10 mouse cellular contexts compared by ENCODE assay signal in genomic region chr17:45585725-45586448, GRCm38 (mm10). TPM values are rescaled to one million over a fixed set of nuclear protein-coding genes. Genes with fewer than 3 reads are reported as not detected.
A peak's percentile ranks its signal among the peaks of the same experiment; 100 is the strongest.
DNase-seq lines count a peak whose midpoint lies in the region; ATAC-seq and TF ChIP-seq lines count a peak whose summit lies in the region.
"Had no signal": no experiment of that assay in that cellular context is flagged by ENCODE, and none has a peak within 500 bp of the region (broad histone marks: within the 10 kb centered on the region; RNA-seq: fewer than 3 reads in every experiment).

No protein-coding gene starts in this region.

- WGBS in heart, embryonic 12.5 days, result 63% methylated on average over 23 of the region's 23 CpGs
- WGBS in heart, postnatal 0 days, result 64% methylated on average over 23 of the region's 23 CpGs
- 88% methylated on average over 20 of the region's 23 CpGs for WGBS in macrophage (ENCODE audit: missing documents)

- H3K9me3 ChIP-seq in heart, embryonic 12.5 days (replicated peaks), result 0 out of 2 replicates have a peak, but pooled peaks cover 4% of the 10 kb centered on the region
- H3K9me3 ChIP-seq in heart, postnatal 0 days (replicated peaks; ENCODE audit: control insufficient read depth, low read length), result no peaks in the 10 kb centered on the region

- peak overlapping the region; percentile 61 for H3K9ac ChIP-seq in heart, embryonic 12.5 days
- H3K9ac ChIP-seq in heart, postnatal 0 days (replicated peaks; ENCODE audit: low read depth, low read length), result 0 out of 2 replicates have a peak overlapping the region, but pooled peaks have one; percentile 18

- H3K27me3 ChIP-seq in heart, embryonic 12.5 days (replicated peaks), result no peaks in the 10 kb centered on the region
- no peaks in the 10 kb centered on the region for H3K27me3 ChIP-seq in heart, postnatal 0 days (ENCODE audit: control insufficient read depth, insufficient read depth, low read length)

- TF ChIP-seq CTCF in heart, postnatal 0 days (IDR thresholded peaks at IDR 0.05; ENCODE audit: low read depth), result no peak

- H3K27ac ChIP-seq in heart, embryonic 12.5 days (ENCODE audit: poor library complexity, severe bottlenecking), result peak overlapping the region; percentile 94
- peak overlapping the region; percentile 97 for H3K27ac ChIP-seq in heart, postnatal 0 days (ENCODE audit: low read depth)
- peak overlapping the region; percentile 86 for H3K27ac ChIP-seq in macrophage

- intact Hi-C loops in heart, postnatal 14 days (cut with DNase I), result no loop called here

- 0 out of 2 replicates have a peak overlapping the region, but pooled peaks have one; percentile 40 for H3K4me2 ChIP-seq in heart, embryonic 12.5 days
- H3K4me2 ChIP-seq in heart, postnatal 0 days (ENCODE audit: low read depth, low read length), result no peak overlapping the region

- DNase-seq in heart, postnatal 14 days, result no peak
- peak; percentile 80 for DNase-seq in R1 (ENCODE audit: low read depth, low spot score)
- DNase-seq in heart, postnatal 0 days (ENCODE audit: low spot score), result no peak
- no peak for DNase-seq in layer of hippocampus, postnatal 36 days
- DNase-seq in left cerebral cortex, adult 18-20 months (ENCODE audit: low spot score in 2 of 2), result no peak

- no peak overlapping the region for H3K4me3 ChIP-seq in heart, embryonic 12.5 days
- no peak overlapping the region for H3K4me3 ChIP-seq in heart, postnatal 0 days (ENCODE audit: low read depth, low read length)
- no peak overlapping the region for H3K4me3 ChIP-seq in macrophage (ENCODE audit: inconsistent target)

- H3K4me1 ChIP-seq in heart, embryonic 12.5 days (replicated peaks), result peaks cover 40% of the 10 kb centered on the region
- peaks cover 24% of the 10 kb centered on the region; the same call in 1 of the 2 replicates for H3K4me1 ChIP-seq in heart, postnatal 0 days (ENCODE audit: control insufficient read depth, insufficient read depth)

- H3K36me3 ChIP-seq in heart, embryonic 12.5 days, result peaks cover 35% of the 10 kb centered on the region
- peaks cover 32% of the 10 kb centered on the region for H3K36me3 ChIP-seq in heart, postnatal 0 days (replicated peaks; ENCODE audit: control insufficient read depth, insufficient read depth, low read length)
- peaks cover 22% of the 10 kb centered on the region for H3K36me3 ChIP-seq in macrophage (ENCODE audit: inconsistent target)

- ATAC-seq in heart, embryonic 12.5 days (ENCODE audit: insufficient number of reproducible peaks, low FRiP score), result no peak
- no peak for ATAC-seq in heart, postnatal 0 days (ENCODE audit: insufficient read depth, low read depth)
- ATAC-seq in megakaryocyte, adult 5-6 weeks (ENCODE audit: poor library complexity, severe bottlenecking), result no peak

- H3K79me2 ChIP-seq in macrophage (ENCODE audit: inconsistent target), result no peaks in the 10 kb centered on the region; the same call in 1 of the 2 replicates

- no peak for TF ChIP-seq EP300 in heart, postnatal 0 days (IDR thresholded peaks at IDR 0.05; ENCODE audit: low read depth)

RNA-seq across cellular contexts. Expression of gene Hsp90ab1, which starts 12.8 kb away (rescaled TPM):
- 1,306 and 1,316 TPM in 2 replicates for polyA plus RNA-seq in heart, embryonic 12.5 days (2016; fragmentation: Nextera tagmentation; extraction: Ambion mirVana)
- total RNA-seq in heart, postnatal 14 days (2021), result 100 to 1,000 TPM; 897 to 986 TPM
- 716 and 846 TPM in 2 replicates for total RNA-seq in heart, postnatal 0 days (2014; rRNA removed; ENCODE audit: low replicate concordance)
- polyA plus RNA-seq in heart, postnatal 0 days (2015; fragmentation: Nextera tagmentation; extraction: Ambion mirVana), result 756 and 767 TPM in 2 replicates
- 100 to 1,000 TPM in 24 of 26 experiments, 10 to 100 TPM in 2; 75.3 to 326 (median 157) TPM for total RNA-seq in macrophage (2018; cell fraction: chromatin; rRNA removed)
- 1,000 to 10,000 TPM in 1 of 26 experiments, 100 to 1,000 TPM in 25; 478 to 1,021 (median 622) TPM for total RNA-seq in macrophage (2018; cell fraction: cytosol; rRNA removed)
- 100 to 1,000 TPM; 134 to 740 (median 322) TPM for total RNA-seq in macrophage (2018; cell fraction: nucleus; rRNA removed)
- 519 to 1,022 TPM (median 909 TPM) in 3 replicates for polyA plus RNA-seq in macrophage (2018)
- 1,000 to 10,000 TPM; 1,811 to 1,865 TPM for total RNA-seq in layer of hippocampus, postnatal 36 days (2021)
- total RNA-seq in left cerebral cortex, adult 18-20 months (2021), result 1,000 to 10,000 TPM; 1,506 to 1,598 TPM
- 448 and 487 TPM in 2 replicates for total RNA-seq in megakaryocyte, adult 5-6 weeks (2015)
- 829 and 973 TPM in 2 replicates for total RNA-seq in megakaryocyte, adult 5-6 weeks (2017)

RNA-seq across cellular contexts. Expression of gene Slc29a1, which starts 13.5 kb away (rescaled TPM):
- 68.3 and 74.1 TPM in 2 replicates for polyA plus RNA-seq in heart, embryonic 12.5 days (2016; fragmentation: Nextera tagmentation; extraction: Ambion mirVana)
- total RNA-seq in heart, postnatal 14 days (2021), result 10 to 100 TPM; 75.0 to 80.7 TPM
- total RNA-seq in heart, postnatal 0 days (2014; rRNA removed; ENCODE audit: low replicate concordance), result 236 and 368 TPM in 2 replicates
- 105 and 107 TPM in 2 replicates for polyA plus RNA-seq in heart, postnatal 0 days (2015; fragmentation: Nextera tagmentation; extraction: Ambion mirVana)
- total RNA-seq in macrophage (2018; cell fraction: chromatin; rRNA removed), result 100 to 1,000 TPM in 1 of 26 experiments, 10 to 100 TPM in 25; 14.6 to 121 (median 42.6) TPM
- 10 to 100 TPM; 33.8 to 79.3 (median 46.1) TPM for total RNA-seq in macrophage (2018; cell fraction: cytosol; rRNA removed)
- total RNA-seq in macrophage (2018; cell fraction: nucleus; rRNA removed), result 100 to 1,000 TPM in 2 of 26 experiments, 10 to 100 TPM in 24; 34.5 to 101 (median 54.4) TPM
- 69.7 to 95.8 TPM (median 74.1 TPM) in 3 replicates for polyA plus RNA-seq in macrophage (2018)
- 10 to 100 TPM; 20.8 to 21.5 TPM for total RNA-seq in layer of hippocampus, postnatal 36 days (2021)
- 10 to 100 TPM; 21.7 to 28.0 TPM for total RNA-seq in left cerebral cortex, adult 18-20 months (2021)
- total RNA-seq in megakaryocyte, adult 5-6 weeks (2015), result 23.8 and 31.2 TPM in 2 replicates
- total RNA-seq in megakaryocyte, adult 5-6 weeks (2017), result 22.9 and 32.6 TPM in 2 replicates

RNA-seq across cellular contexts. Expression of gene Mymx, which starts 16.0 kb away (rescaled TPM):
- 0.24 and 0.92 TPM in 2 replicates for polyA plus RNA-seq in heart, embryonic 12.5 days (2016; fragmentation: Nextera tagmentation; extraction: Ambion mirVana)
- total RNA-seq in heart, postnatal 14 days (2021), result not detected
- not detected in 2 replicates for total RNA-seq in heart, postnatal 0 days (2014; rRNA removed; ENCODE audit: low replicate concordance)
- polyA plus RNA-seq in heart, postnatal 0 days (2015; fragmentation: Nextera tagmentation; extraction: Ambion mirVana), result not detected in 2 replicates
- total RNA-seq in macrophage (2018; cell fraction: chromatin; rRNA removed), result not detected
- total RNA-seq in macrophage (2018; cell fraction: cytosol; rRNA removed), result not detected
- total RNA-seq in macrophage (2018; cell fraction: nucleus; rRNA removed), result not detected
- polyA plus RNA-seq in macrophage (2018), result not detected in 3 replicates
- not detected for total RNA-seq in layer of hippocampus, postnatal 36 days (2021)
- total RNA-seq in left cerebral cortex, adult 18-20 months (2021), result not detected
- not detected in 2 replicates for total RNA-seq in megakaryocyte, adult 5-6 weeks (2015)
- not detected in 2 replicates for total RNA-seq in megakaryocyte, adult 5-6 weeks (2017)
- total RNA-seq: neutrophil, adult 5-6 weeks had no signal
- polyA plus RNA-seq: forebrain, embryonic 14.5 days had no signal

RNA-seq across cellular contexts. Expression of gene Slc35b2, which starts 22.2 kb away (rescaled TPM):
- polyA plus RNA-seq in heart, embryonic 12.5 days (2016; fragmentation: Nextera tagmentation; extraction: Ambion mirVana), result 85.6 and 89.6 TPM in 2 replicates
- 10 to 100 TPM; 28.8 to 29.9 TPM for total RNA-seq in heart, postnatal 14 days (2021)
- 87.8 and 137 TPM in 2 replicates for total RNA-seq in heart, postnatal 0 days (2014; rRNA removed; ENCODE audit: low replicate concordance)
- 64.8 and 68.3 TPM in 2 replicates for polyA plus RNA-seq in heart, postnatal 0 days (2015; fragmentation: Nextera tagmentation; extraction: Ambion mirVana)
- 100 to 1,000 TPM in 12 of 26 experiments, 10 to 100 TPM in 14; 21.2 to 410 (median 74.1) TPM for total RNA-seq in macrophage (2018; cell fraction: chromatin; rRNA removed)
- 10 to 100 TPM; 41.0 to 71.6 (median 56.5) TPM for total RNA-seq in macrophage (2018; cell fraction: cytosol; rRNA removed)
- total RNA-seq in macrophage (2018; cell fraction: nucleus; rRNA removed), result 100 to 1,000 TPM in 13 of 26 experiments, 10 to 100 TPM in 13; 49.8 to 383 (median 91.4) TPM
- 41.2 to 72.8 TPM (median 58.2 TPM) in 3 replicates for polyA plus RNA-seq in macrophage (2018)
- 10 to 100 TPM; 28.2 to 29.4 TPM for total RNA-seq in layer of hippocampus, postnatal 36 days (2021)
- total RNA-seq in left cerebral cortex, adult 18-20 months (2021), result 10 to 100 TPM; 26.0 to 30.0 TPM
- total RNA-seq in megakaryocyte, adult 5-6 weeks (2015), result 33.7 and 44.9 TPM in 2 replicates
- 48.2 and 52.2 TPM in 2 replicates for total RNA-seq in megakaryocyte, adult 5-6 weeks (2017)

RNA-seq across cellular contexts. Expression of gene Nfkbie, which starts 30.4 kb away (rescaled TPM):
- polyA plus RNA-seq in heart, embryonic 12.5 days (2016; fragmentation: Nextera tagmentation; extraction: Ambion mirVana), result 2.5 and 3.1 TPM in 2 replicates
- total RNA-seq in heart, postnatal 14 days (2021), result 1 to 10 TPM; 1.5 to 2.1 TPM
- total RNA-seq in heart, postnatal 0 days (2014; rRNA removed; ENCODE audit: low replicate concordance), result 1.2 and 3.0 TPM in 2 replicates
- polyA plus RNA-seq in heart, postnatal 0 days (2015; fragmentation: Nextera tagmentation; extraction: Ambion mirVana), result 1.7 and 1.9 TPM in 2 replicates
- total RNA-seq in macrophage (2018; cell fraction: chromatin; rRNA removed), result 100 to 1,000 TPM in 18 of 26 experiments, 10 to 100 TPM in 8; 11.3 to 677 (median 279) TPM
- total RNA-seq in macrophage (2018; cell fraction: cytosol; rRNA removed), result 100 to 1,000 TPM in 8 of 26 experiments, 10 to 100 TPM in 16, 1 to 10 TPM in 2; 7.9 to 269 (median 43.5) TPM
- 100 to 1,000 TPM in 19 of 26 experiments, 10 to 100 TPM in 6, 1 to 10 TPM in 1; 9.8 to 645 (median 296) TPM for total RNA-seq in macrophage (2018; cell fraction: nucleus; rRNA removed)
- 5.5 to 11.3 TPM (median 9.9 TPM) in 3 replicates for polyA plus RNA-seq in macrophage (2018)
- 1 to 10 TPM; 2.6 to 3.4 TPM for total RNA-seq in layer of hippocampus, postnatal 36 days (2021)
- total RNA-seq in left cerebral cortex, adult 18-20 months (2021), result 1 to 10 TPM; 1.8 to 2.8 TPM
- total RNA-seq in megakaryocyte, adult 5-6 weeks (2015), result 10.4 and 11.1 TPM in 2 replicates
- total RNA-seq in megakaryocyte, adult 5-6 weeks (2017), result 13.4 and 14.0 TPM in 2 replicates
